Mouse (Mus musculus) liver (tissue): ENCODE data around the gene Pcnt.

Experiments used
- DNase-seq: peaks from one replicate; pipeline ENCODE4 v3.0.0-alpha.2; 2020; ENCODE audit warnings: mixed read lengths

Pcnt gene

GRCm38 (mm10) chr10:76392596-76392995 lies 50.0 kb downstream of the Pcnt start:
- no peak for DNase-seq

GRCm38 (mm10) chr10:76391786-76392185 lies 50.8 kb downstream of the Pcnt start:
- peak; percentile 40 for DNase-seq

- DNase-seq: no peak
These were observed 51.4 kb downstream of the Pcnt start for GRCm38 (mm10) chr10:76391166-76391565.

- DNase-seq: no peak
These were observed 67.6 kb downstream of the Pcnt start for GRCm38 (mm10) chr10:76374981-76375380.

GRCm38 (mm10) chr10:76371736-76372135 lies 70.8 kb downstream of the Pcnt start:
- DNase-seq: no peak

- no peak for DNase-seq
These were observed 73.8 kb downstream of the Pcnt start for GRCm38 (mm10) chr10:76368766-76369165.

- no peak for DNase-seq
These were observed 79.4 kb downstream of the Pcnt start for GRCm38 (mm10) chr10:76363233-76363632.

- DNase-seq: no peak
These were observed 84.1 kb downstream of the Pcnt start for GRCm38 (mm10) chr10:76358468-76358867.

GRCm38 (mm10) chr10:76357286-76357875 lies 85.2 kb downstream of the Pcnt start:
- no peak for DNase-seq

GRCm38 (mm10) chr10:76354974-76355373 lies 87.6 kb downstream of the Pcnt start:
- no peak for DNase-seq

- DNase-seq: no peak
These were observed 88.6 kb downstream of the Pcnt start for GRCm38 (mm10) chr10:76353986-76354385.

GRCm38 (mm10) chr10:76351953-76352352 lies 90.6 kb downstream of the Pcnt start:
- DNase-seq: no peak

GRCm38 (mm10) chr10:76346589-76346988 lies 96.0 kb downstream of the Pcnt start:
- peak; percentile 78 for DNase-seq

GRCm38 (mm10) chr10:76346043-76346491 lies 96.5 kb downstream of the Pcnt start:
- peak; percentile 59 for DNase-seq

- DNase-seq: no peak
These were observed 97.1 kb downstream of the Pcnt start for GRCm38 (mm10) chr10:76345540-76345902.

GRCm38 (mm10) chr10:76344711-76345539 lies 97.7 kb downstream of the Pcnt start, which contains the start of gene Dip2a:
TSS of gene Dip2a (minus strand) at chr10:76345291.
- DNase-seq: peak; percentile 95

GRCm38 (mm10) chr10:76334350-76334749 lies 108.2 kb downstream of the Pcnt start:
- DNase-seq: no peak

- DNase-seq: no peak
These were observed 110.5 kb downstream of the Pcnt start for GRCm38 (mm10) chr10:76332040-76332439.

GRCm38 (mm10) chr10:76329093-76329492 lies 113.5 kb downstream of the Pcnt start:
- no peak for DNase-seq

- no peak for DNase-seq
These were observed 114.0 kb downstream of the Pcnt start for GRCm38 (mm10) chr10:76328574-76328973.

GRCm38 (mm10) chr10:76326304-76327006 lies 116.1 kb downstream of the Pcnt start:
- peak; percentile 19 for DNase-seq

GRCm38 (mm10) chr10:76317623-76318022 lies 125.0 kb downstream of the Pcnt start:
- no peak for DNase-seq

GRCm38 (mm10) chr10:76316194-76316593 lies 126.4 kb downstream of the Pcnt start:
- no peak for DNase-seq

- no peak for DNase-seq
These were observed 135.8 kb downstream of the Pcnt start for GRCm38 (mm10) chr10:76306738-76307137.
